Mouse (Mus musculus) midbrain, embryonic 12.5 days (tissue): ENCODE measurements at regions not wholly inside any gene's neighbourhood (a gene's known extent, or its start where the extent isn't known, plus 50 kb on each side); places are given as distances from the start of the nearest gene placed in this dataset.

ENCODE experiments used
- ATAC-seq: fragments of 200-750 bp; cut with Nextera tagmentation; 2 replicates; pipeline ENCODE4 v1.8.0; 2017; ENCODE audit warnings: low read depth, moderate TSS enrichment, moderate library complexity; ENCODE audit not compliant: low FRiP score
- H3K27ac ChIP-seq: fragments of 300-500 bp; sonication (generic); replicated peaks from 2 replicates; pipeline ENCODE4 v1.5.1; 2016; ENCODE audit warnings: mild to moderate bottlenecking
- H3K27me3 ChIP-seq: fragments of 300-500 bp; sonication (generic); 2 replicates; pipeline ENCODE4 v1.6.1; 2016; ENCODE audit warnings: mild to moderate bottlenecking
- H3K36me3 ChIP-seq: fragments of 300-500 bp; sonication (generic); 2 replicates; pipeline ENCODE4 v1.6.1; 2016
- H3K4me1 ChIP-seq: fragments of 300-500 bp; sonication (generic); 2 replicates; pipeline ENCODE4 v1.6.1; 2016
- H3K4me2 ChIP-seq: fragments of 300-500 bp; sonication (generic); replicated peaks from 2 replicates; pipeline ENCODE4 v1.6.1; 2016; ENCODE audit warnings: mild to moderate bottlenecking, moderate library complexity
- H3K4me3 ChIP-seq: fragments of 300-500 bp; sonication (generic); 2 replicates; pipeline ENCODE4 v1.5.1; 2016; ENCODE audit warnings: mild to moderate bottlenecking
- H3K9ac ChIP-seq: fragments of 300-500 bp; sonication (generic); replicated peaks from 2 replicates; pipeline ENCODE4 v1.6.1; 2016; ENCODE audit warnings: mild to moderate bottlenecking, moderate library complexity
- H3K9me3 ChIP-seq: fragments of 300-500 bp; sonication (generic); 2 replicates; pipeline ENCODE4 v1.6.1; 2016; ENCODE audit warnings: mild to moderate bottlenecking
- WGBS: fragments of 180-500 bp; shearing (Covaris S2); methylation state at CpG from one replicate; pipeline ENCODE4 v1.1.7; 2016; 5-methylcytosine and 5-hydroxymethylcytosine counted together

DNA sequence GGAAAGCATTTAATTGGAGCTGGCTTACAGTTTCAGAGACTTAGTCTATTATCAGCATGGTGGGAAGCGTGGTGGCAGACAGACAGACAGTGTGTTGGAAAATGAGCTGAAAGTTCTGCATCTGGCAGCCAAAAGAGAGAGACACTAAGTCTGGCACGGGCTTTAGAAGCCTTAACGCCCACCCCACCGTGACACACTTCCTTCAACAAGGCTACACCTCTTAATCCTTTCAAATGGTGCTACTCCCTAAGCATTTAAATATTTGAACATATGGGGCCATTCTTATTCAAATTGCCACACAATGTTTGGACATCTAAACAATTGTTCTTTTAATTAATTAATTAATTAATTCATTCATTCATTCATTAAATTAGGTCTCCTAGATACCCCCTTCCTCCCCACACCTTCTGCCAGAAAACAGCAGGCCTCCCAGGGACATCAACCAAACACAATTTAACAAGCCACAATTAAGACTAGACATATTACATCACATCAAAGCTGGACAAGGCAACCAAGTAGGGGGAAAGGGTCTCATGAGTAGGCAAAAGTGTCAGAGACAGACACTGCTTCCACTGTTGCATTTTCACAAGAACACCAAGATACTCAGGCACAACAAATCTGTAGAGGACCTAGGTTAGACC lies 135.4 kb upstream of the Ptbp2 start:
- Histone ChIP-seq H3K4me3 (no peak overlapping the region), H3K36me3 (no peaks in the 10 kb centered on the region), H3K4me1 (no peaks in the 10 kb centered on the region), H3K9me3 (no peaks in the 10 kb centered on the region), H3K27me3 (no peaks in the 10 kb centered on the region), H3K9ac (no peak overlapping the region), H3K27ac (no peak overlapping the region), H3K4me2 (no peak overlapping the region)
- 64% methylated on average over 4 of the region's 4 CpGs for WGBS
- ATAC-seq, result 0 out of 2 replicates have a peak, but pooled peaks have one; percentile 41

DNA sequence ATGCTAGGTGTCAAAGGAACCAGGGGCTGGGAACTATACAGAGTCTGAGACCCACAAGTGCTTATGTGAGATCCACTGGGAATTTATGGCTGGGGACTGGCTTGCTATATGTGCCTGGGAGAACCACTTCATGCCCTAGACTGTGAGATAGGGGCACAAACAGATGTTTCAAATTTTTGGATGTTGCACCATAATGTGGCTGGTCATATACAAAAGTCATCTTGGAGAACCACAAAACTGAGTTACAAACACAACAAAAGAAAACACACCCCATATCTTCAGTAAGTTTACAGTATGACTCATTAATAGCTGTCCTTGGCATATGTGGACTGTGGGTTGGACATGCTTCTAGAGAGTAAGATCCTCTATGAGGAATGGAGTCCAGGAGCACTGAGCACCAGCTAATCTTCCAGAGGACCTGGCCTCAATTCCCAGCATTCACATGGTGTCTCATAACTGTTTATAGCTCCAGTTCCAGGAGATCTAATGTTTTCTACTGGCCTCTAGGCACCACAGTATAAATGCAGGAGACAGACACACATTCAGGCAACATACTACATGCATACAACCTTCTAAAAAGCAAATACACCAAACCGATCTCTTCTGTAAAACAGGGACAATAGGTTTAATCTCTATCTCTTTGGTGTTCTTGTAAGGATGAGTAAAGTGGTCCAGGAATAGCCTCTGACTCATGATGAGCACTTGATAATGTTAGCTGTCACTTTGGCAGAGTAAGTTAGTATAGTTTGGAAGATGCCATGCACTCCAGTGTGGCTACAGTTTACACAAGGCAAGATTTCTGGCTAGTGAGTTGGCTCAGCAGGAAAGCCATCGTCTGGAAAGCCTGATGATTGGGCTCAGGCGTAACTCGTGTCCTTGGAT lies 132.0 kb upstream of the Ptbp2 start:
- no peaks in the 10 kb centered on the region for H3K4me1 ChIP-seq
- no peak overlapping the region for H3K9ac ChIP-seq
- no peaks in the 10 kb centered on the region for H3K9me3 ChIP-seq
- 87% methylated on average over 4 of the region's 4 CpGs for WGBS
- H3K4me2 ChIP-seq, result no peak overlapping the region
- no peaks in the 10 kb centered on the region for H3K36me3 ChIP-seq
- H3K27ac ChIP-seq, result no peak overlapping the region
- no peaks in the 10 kb centered on the region for H3K27me3 ChIP-seq
- H3K4me3 ChIP-seq, result no peak overlapping the region
- ATAC-seq, result no peak

GRCm38 (mm10) chr3:119911532-119911931 lies 127.3 kb upstream of the Ptbp2 start:
- Histone ChIP-seq H3K4me3 (no peak overlapping the region), H3K27ac (no peak overlapping the region), H3K9me3 (no peaks in the 10 kb centered on the region), H3K4me2 (no peak overlapping the region), H3K4me1 (no peaks in the 10 kb centered on the region), H3K9ac (no peak overlapping the region), H3K27me3 (no peaks in the 10 kb centered on the region), H3K36me3 (no peaks in the 10 kb centered on the region)
- 76% methylated on average over 8 of the region's 8 CpGs for WGBS
- no peak for ATAC-seq

- 59% methylated on average over 3 of the region's 3 CpGs for WGBS
- no peaks in the 10 kb centered on the region for H3K9me3 ChIP-seq
- H3K36me3 ChIP-seq, result no peaks in the 10 kb centered on the region
- H3K27me3 ChIP-seq, result no peaks in the 10 kb centered on the region
- no peak overlapping the region for H3K4me2 ChIP-seq
- H3K4me1 ChIP-seq, result no peaks in the 10 kb centered on the region
- no peak overlapping the region for H3K27ac ChIP-seq
- H3K4me3 ChIP-seq, result no peak overlapping the region
- ATAC-seq, result no peak
- H3K9ac ChIP-seq, result no peak overlapping the region
Measured at GRCm38 (mm10) chr3:119904244-119904643, 120.0 kb upstream of the Ptbp2 start.

- ATAC-seq, result no peak
- WGBS, result 92% methylated on average over 3 of the region's 3 CpGs
- 0 out of 2 replicates have a peak, but pooled peaks cover 3% of the 10 kb centered on the region for H3K27me3 ChIP-seq
Measured at GRCm38 (mm10) chr3:119895141-119895540, 110.9 kb upstream of the Ptbp2 start.

GRCm38 (mm10) chr3:119894035-119894434 lies 109.8 kb upstream of the Ptbp2 start:
- H3K4me3 ChIP-seq, result peak overlapping the region; percentile 27; the same call in 1 of the 2 replicates

More at GRCm38 (mm10) chr3:119895141-119895540, 110.9 kb upstream of the Ptbp2 start:
- H3K36me3 ChIP-seq, result no peaks in the 10 kb centered on the region
- no peak overlapping the region for H3K4me2 ChIP-seq
- no peak overlapping the region for H3K9ac ChIP-seq
- H3K4me3 ChIP-seq, result no peak overlapping the region
- peaks cover 23% of the 10 kb centered on the region for H3K4me1 ChIP-seq
- H3K9me3 ChIP-seq, result no peaks in the 10 kb centered on the region
- no peak overlapping the region for H3K27ac ChIP-seq

GRCm38 (mm10) chr3:119893165-119893910 lies 109.1 kb upstream of the Ptbp2 start:
- no peaks in the 10 kb centered on the region for H3K9me3 ChIP-seq
- peak overlapping the region; percentile 71 for H3K27ac ChIP-seq
- peak overlapping the region; percentile 32 for H3K9ac ChIP-seq
- peak overlapping the region; percentile 27 for H3K4me3 ChIP-seq
- ATAC-seq, result 0 out of 2 replicates have a peak, but pooled peaks have one; percentile 50
- 0 out of 2 replicates have a peak, but pooled peaks cover 3% of the 10 kb centered on the region for H3K27me3 ChIP-seq
- no peaks in the 10 kb centered on the region for H3K36me3 ChIP-seq
- H3K4me1 ChIP-seq, result peaks cover 23% of the 10 kb centered on the region
- peak overlapping the region; percentile 51 for H3K4me2 ChIP-seq
- whole genome bisulfite sequencing, result 6% methylated on average over 20 of the region's 20 CpGs

More at GRCm38 (mm10) chr3:119894035-119894434, 109.8 kb upstream of the Ptbp2 start:
- 0 out of 2 replicates have a peak, but pooled peaks cover 3% of the 10 kb centered on the region for H3K27me3 ChIP-seq
- no peaks in the 10 kb centered on the region for H3K9me3 ChIP-seq
- ATAC-seq, result 0 out of 2 replicates have a peak, but pooled peaks have one; percentile 23
- H3K9ac ChIP-seq, result 0 out of 2 replicates have a peak overlapping the region, but pooled peaks have one; percentile 32
- H3K4me2 ChIP-seq, result peak overlapping the region; percentile 51
- H3K4me1 ChIP-seq, result peaks cover 23% of the 10 kb centered on the region
- H3K27ac ChIP-seq, result peak overlapping the region; percentile 71
- 61% methylated on average over 10 of the region's 10 CpGs for WGBS
- no peaks in the 10 kb centered on the region for H3K36me3 ChIP-seq

DNA sequence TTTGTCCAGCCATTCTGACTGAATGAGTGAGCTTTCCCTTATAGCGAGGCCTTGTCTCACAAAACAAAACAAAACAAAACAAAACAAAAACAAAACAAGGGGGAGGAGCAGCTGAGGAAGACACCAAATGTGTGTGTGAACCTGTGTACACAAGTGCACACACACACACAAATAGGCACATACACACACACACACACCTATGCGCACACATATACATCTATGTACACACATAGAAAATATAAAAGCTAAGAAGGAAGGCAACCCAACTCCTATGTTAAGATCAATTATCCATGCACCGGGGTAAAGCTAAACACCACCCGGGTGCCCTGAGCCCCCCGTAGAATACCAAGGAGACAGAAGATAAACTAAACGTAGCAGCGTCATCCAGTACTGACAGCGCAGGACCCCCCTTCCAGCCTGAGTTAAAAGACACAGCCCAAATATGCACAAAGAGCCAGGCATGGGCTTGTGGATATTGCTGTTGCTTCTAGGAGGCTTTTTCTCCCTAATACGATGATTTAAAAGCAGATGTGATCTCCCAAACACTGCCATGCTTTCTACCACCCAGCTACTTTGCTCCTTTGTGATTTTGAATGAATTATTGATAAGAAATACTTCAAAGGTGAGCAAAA lies 108.4 kb upstream of the Ptbp2 start:
- peak overlapping the region; percentile 51; the same call in 1 of the 2 replicates for H3K4me2 ChIP-seq
- H3K4me1 ChIP-seq, result peaks cover 23% of the 10 kb centered on the region
- H3K36me3 ChIP-seq, result no peaks in the 10 kb centered on the region
- H3K4me3 ChIP-seq, result no peak overlapping the region
- no peak overlapping the region for H3K9ac ChIP-seq
- H3K9me3 ChIP-seq, result no peaks in the 10 kb centered on the region
- 0 out of 2 replicates have a peak, but pooled peaks have one; percentile 39 for ATAC-seq
- WGBS, result 61% methylated on average over 9 of the region's 9 CpGs
- H3K27ac ChIP-seq, result peak overlapping the region; percentile 71
- 0 out of 2 replicates have a peak, but pooled peaks cover 3% of the 10 kb centered on the region for H3K27me3 ChIP-seq

DNA sequence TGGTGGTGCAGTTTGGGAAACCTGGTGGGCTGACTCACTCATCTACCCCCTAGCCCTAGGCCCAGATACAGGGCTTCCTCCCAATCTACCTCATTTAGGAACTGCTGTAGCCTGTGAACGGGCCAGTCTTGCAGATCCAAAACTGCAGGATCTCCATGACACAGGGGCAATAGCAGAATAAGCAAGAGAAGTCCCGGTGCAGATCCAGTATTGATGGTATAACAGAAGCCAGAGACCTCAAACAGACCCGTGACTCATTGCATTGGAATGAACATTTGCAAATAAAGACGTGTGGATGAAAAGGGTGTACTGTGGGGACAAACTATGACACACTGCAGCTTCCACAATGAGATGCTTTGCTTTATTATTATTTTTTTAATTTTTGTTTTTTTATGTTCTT lies 106.6 kb upstream of the Ptbp2 start:
- Histone ChIP-seq H3K27ac (no peak overlapping the region), H3K4me1 (peaks cover 21% of the 10 kb centered on the region), H3K36me3 (no peaks in the 10 kb centered on the region), H3K4me3 (no peak overlapping the region), H3K9ac (no peak overlapping the region), H3K27me3 (0 out of 2 replicates have a peak, but pooled peaks cover 3% of the 10 kb centered on the region), H3K4me2 (no peak overlapping the region), H3K9me3 (no peaks in the 10 kb centered on the region)
- 58% methylated on average over 4 of the region's 4 CpGs for WGBS
- ATAC-seq, result no peak

- Histone ChIP-seq H3K4me2 (no peak overlapping the region), H3K9me3 (no peaks in the 10 kb centered on the region), H3K27me3 (0 out of 2 replicates have a peak, but pooled peaks cover 3% of the 10 kb centered on the region), H3K4me3 (no peak overlapping the region), H3K9ac (no peak overlapping the region), H3K27ac (no peak overlapping the region), H3K4me1 (peaks cover 10% of the 10 kb centered on the region), H3K36me3 (no peaks in the 10 kb centered on the region)
- 92% methylated on average over 3 of the region's 3 CpGs for WGBS
- ATAC-seq, result no peak
Measured at GRCm38 (mm10) chr3:119888487-119888886, 104.2 kb upstream of the Ptbp2 start.

DNA sequence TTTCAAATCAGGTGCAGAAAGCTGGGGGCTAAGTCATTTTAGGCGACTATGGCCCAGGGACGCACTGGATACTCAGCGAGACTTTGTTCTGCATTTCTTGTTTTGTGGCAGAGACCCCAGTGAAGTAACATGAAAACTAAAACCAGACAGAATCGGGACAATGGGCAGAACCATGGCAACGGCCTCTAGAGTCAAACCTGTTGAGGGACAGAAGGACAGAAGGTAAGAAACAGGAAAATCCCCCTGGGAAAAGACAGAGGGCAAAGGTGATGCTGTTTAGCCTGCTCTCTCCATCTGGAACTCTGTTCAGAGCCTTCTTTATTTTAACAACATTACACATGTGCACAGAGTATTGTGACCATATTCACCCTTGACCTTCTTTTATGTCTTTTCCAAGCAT lies 92.1 kb upstream of the Ptbp2 start:
- no peak for ATAC-seq
- Histone ChIP-seq H3K27ac (no peak overlapping the region), H3K9ac (no peak overlapping the region), H3K4me1 (no peaks in the 10 kb centered on the region), H3K4me2 (no peak overlapping the region), H3K36me3 (no peaks in the 10 kb centered on the region), H3K4me3 (no peak overlapping the region), H3K27me3 (no peaks in the 10 kb centered on the region), H3K9me3 (no peaks in the 10 kb centered on the region)
- WGBS, result 24% methylated on average over 5 of the region's 5 CpGs
